Mouse (Mus musculus) G1E (cell line): ENCODE data around the gene Igsf21.

Experiments
- CTCF ChIP-seq: IDR thresholded peaks from 2 replicates; pipeline ENCODE4 v1.5.1; 2012; ENCODE audit warnings: low read depth, low read length, inconsistent platforms, mixed read lengths
- GATA1 ChIP-seq: IDR thresholded peaks from 2 replicates; pipeline ENCODE4 v1.6.1; 2012; ENCODE audit warnings: borderline replicate concordance, low read length, inconsistent platforms, mixed read lengths

GRCm38 (mm10) chr4:140154899-140155463, 91.6 kb downstream of the Igsf21 start:
- TF ChIP-seq CTCF (no peak), GATA1 (no peak)
